Mouse (Mus musculus) liver, embryonic 13.5 days (tissue): ENCODE measurements around the gene Rps3. TPM values are rescaled to one million over a fixed set of nuclear protein-coding genes. Genes with fewer than 3 reads are reported as not detected.

Source experiments
- ATAC-seq: fragments of 200-750 bp; cut with Nextera tagmentation; 2 replicates; pipeline ENCODE4 v1.8.0; 2017; ENCODE audit warnings: low read depth, mild to moderate bottlenecking, moderate number of reproducible peaks, moderate library complexity
- DNase-seq: peaks from one replicate; pipeline ENCODE4 v3.0.0; 2022
- H3K27ac ChIP-seq: fragments of 300-500 bp; sonication (generic); 2 replicates; pipeline ENCODE4 v1.5.1; 2015; ENCODE audit warnings: moderate library complexity, mild to moderate bottlenecking, inconsistent platforms
- H3K27me3 ChIP-seq: fragments of 300-500 bp; sonication (generic); 2 replicates; pipeline ENCODE4 v1.6.1; 2015; ENCODE audit warnings: mild to moderate bottlenecking, inconsistent platforms
- H3K36me3 ChIP-seq: fragments of 300-500 bp; sonication (generic); 2 replicates; pipeline ENCODE4 v1.6.1; 2015; ENCODE audit warnings: mild to moderate bottlenecking, inconsistent platforms
- H3K4me1 ChIP-seq: fragments of 300-500 bp; sonication (generic); replicated peaks from 2 replicates; pipeline ENCODE4 v1.6.1; 2015; ENCODE audit warnings: inconsistent platforms
- H3K4me2 ChIP-seq: fragments of 300-500 bp; sonication (generic); 2 replicates; pipeline ENCODE4 v1.6.1; 2015; ENCODE audit warnings: inconsistent platforms, mild to moderate bottlenecking, moderate library complexity
- H3K4me3 ChIP-seq: fragments of 300-500 bp; sonication (generic); replicated peaks from 2 replicates; pipeline ENCODE4 v1.5.1; 2015; ENCODE audit warnings: mild to moderate bottlenecking, inconsistent platforms
- H3K9ac ChIP-seq: fragments of 300-500 bp; sonication (generic); 2 replicates; pipeline ENCODE4 v1.6.1; 2015; ENCODE audit warnings: mild to moderate bottlenecking, inconsistent platforms
- H3K9me3 ChIP-seq: fragments of 300-500 bp; sonication (generic); replicated peaks from 2 replicates; pipeline ENCODE4 v1.6.1; 2016; ENCODE audit warnings: inconsistent platforms
- WGBS: fragments of 180-500 bp; shearing (Covaris S2); methylation state at CpG from one replicate; pipeline ENCODE4 v1.1.7; 2015; ENCODE audit not compliant: insufficient replicate concordance; 5-methylcytosine and 5-hydroxymethylcytosine counted together
- polyA plus RNA-seq: library from polyadenylated mRNA; unstranded; fragments of >200 nt; fragmentation: Nextera tagmentation; extraction: Ambion mirVana; gene quantifications from 2 replicates; pipeline ENCODE4 v1.2.1, GENCODE M21; 2015

Gene Rps3
- polyA plus RNA-seq, 1 experiment from 2014 or later = 741 TPM

DNA sequence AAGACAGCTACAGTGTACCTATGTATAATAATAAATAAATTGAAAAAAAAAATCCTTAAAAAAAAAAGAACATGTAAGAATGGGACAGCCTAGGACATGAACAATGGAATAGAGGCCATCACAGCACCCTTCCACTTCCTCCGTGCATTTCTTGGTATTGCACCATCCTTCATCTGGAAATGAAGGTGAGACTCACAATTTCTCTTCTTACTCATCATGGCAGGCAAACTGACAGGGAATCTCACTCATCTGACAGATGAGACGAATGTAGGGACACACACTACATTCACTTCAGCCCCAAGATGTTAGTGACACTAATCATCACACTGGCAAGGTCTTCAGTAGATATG lies 8.0 kb downstream of the Rps3 start:
- H3K36me3 ChIP-seq = peaks cover 75% of the 10 kb centered on the region
- 0 out of 2 replicates have a peak overlapping the region, but pooled peaks have one; percentile 33 for H3K9ac ChIP-seq
- ATAC-seq = peak; percentile 3; the same call in 1 of the 2 replicates
- DNase-seq = no peak
- peaks cover 83% of the 10 kb centered on the region for H3K4me1 ChIP-seq
- no peak overlapping the region for H3K4me2 ChIP-seq
- 0 out of 2 replicates have a peak, but pooled peaks cover 1% of the 10 kb centered on the region for H3K27me3 ChIP-seq
- no peak overlapping the region for H3K4me3 ChIP-seq
- H3K27ac ChIP-seq = peak overlapping the region; percentile 79
- 59% methylated on average over 2 of the region's 2 CpGs for WGBS
- no peaks in the 10 kb centered on the region for H3K9me3 ChIP-seq

DNA sequence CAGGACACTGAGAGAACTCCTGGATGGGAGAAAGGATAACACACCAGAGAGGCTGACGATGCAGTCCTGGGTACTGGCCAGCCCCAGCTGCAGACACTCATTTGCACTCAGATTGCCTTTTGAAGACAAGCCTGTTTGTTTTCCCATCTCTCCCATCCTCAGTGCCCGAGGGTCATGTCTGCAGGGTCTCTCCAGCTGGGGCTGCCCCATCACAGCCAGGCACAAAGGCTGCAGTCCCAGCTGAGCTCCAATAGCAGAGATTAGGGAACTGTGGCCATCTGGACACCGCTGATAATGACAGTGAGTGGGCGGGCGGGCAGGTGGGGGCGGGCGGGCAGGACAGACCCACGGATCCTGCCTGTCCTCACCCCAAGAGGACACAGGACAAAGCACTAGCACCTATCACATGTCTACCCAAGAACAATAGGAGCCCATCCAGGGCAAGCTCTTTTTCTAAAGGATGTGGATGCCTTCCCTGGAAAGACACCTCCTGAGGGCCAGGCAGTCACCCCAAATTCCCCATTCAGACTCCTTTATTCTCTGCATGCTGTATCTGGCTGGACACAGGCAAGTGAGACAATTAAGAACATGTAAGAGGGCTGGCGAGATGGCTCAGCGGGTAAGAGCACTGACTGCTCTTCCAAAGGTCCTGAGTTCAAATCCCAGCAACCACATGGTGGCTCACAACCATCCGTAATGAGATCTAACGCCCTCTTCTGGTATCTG lies 8.5 kb downstream of the Rps3 start:
- Histone ChIP-seq H3K4me1 (peaks cover 79% of the 10 kb centered on the region), H3K27ac (peak overlapping the region; percentile 79)
- peak; percentile 69 for DNase-seq

DNA sequence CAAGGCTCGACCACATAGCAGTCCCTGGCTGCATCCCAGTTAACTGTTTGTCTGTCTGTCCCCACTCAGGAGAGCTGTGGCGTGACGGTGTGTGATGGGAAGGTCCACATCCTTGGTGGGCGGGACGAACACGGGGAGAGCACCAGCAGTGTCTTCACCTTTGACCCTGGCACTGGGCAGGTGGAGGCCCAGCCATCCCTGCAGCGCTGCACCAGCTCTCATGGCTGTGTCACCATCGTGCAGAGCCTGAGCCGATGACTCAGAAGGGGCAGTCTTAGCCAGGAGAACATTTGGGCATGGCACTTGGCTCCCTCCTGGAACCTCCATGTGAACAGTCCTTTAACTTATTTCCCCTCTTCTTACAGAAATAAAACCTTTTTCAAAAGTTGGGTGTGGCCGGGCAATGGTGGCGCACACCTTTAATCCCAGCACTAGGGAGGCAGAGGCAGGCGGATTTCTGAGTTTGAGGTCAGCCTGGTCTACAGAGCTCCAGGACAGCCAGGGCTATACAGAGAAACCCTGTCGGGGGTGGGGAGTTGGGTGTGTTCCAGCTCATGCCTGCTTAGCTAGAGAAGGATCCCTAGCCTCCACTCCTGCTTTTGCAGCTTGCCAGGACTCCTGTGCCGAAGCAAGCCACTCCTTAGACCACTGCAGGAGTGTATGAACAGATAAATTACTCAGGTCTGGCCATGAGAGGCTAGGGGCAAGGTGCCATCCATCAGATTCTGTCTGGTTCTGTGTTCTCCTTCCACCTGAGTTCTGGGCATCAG lies 9.7 kb downstream of the Rps3 start:
- 75% methylated on average over 14 of the region's 14 CpGs for whole genome bisulfite sequencing
- peak overlapping the region; percentile 79; the same call in 1 of the 2 replicates for H3K27ac ChIP-seq

More for the DNA sequence above, 8.5 kb downstream of the Rps3 start:
- WGBS = 28% methylated on average over 12 of the region's 12 CpGs
- Histone ChIP-seq H3K9me3 (no peaks in the 10 kb centered on the region), H3K4me2 (peak overlapping the region; percentile 47), H3K36me3 (peaks cover 70% of the 10 kb centered on the region), H3K27me3 (peaks cover 7% of the 10 kb centered on the region), H3K4me3 (no peak overlapping the region), H3K9ac (peak overlapping the region; percentile 50; the same call in 1 of the 2 replicates)
- peak; percentile 79 for ATAC-seq

DNA sequence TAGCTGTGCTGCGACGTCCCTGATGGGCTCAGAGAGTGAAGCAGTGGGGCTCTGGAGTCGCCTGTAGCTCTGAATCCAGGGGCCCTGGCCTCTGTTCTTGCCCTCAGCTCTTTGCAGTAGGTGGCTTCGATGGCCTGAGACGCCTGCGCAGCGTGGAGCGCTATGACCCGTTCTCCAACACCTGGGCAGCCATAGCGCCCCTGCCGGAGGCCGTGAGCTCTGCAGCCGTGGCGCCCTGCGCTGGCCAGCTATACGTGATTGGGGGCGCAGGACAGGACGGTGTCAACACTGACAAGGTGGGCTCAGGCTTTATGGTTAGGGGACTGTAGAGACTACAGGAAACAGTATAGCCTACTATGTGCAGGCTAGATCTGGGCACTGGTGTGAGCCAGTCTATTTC lies 12.0 kb downstream of the Rps3 start:
- Histone ChIP-seq H3K4me3 (no peak overlapping the region), H3K27ac (no peak overlapping the region), H3K27me3 (peaks cover 41% of the 10 kb centered on the region), H3K4me2 (no peak overlapping the region), H3K9me3 (no peaks in the 10 kb centered on the region), H3K9ac (no peak overlapping the region), H3K36me3 (peaks cover 36% of the 10 kb centered on the region), H3K4me1 (peaks cover 73% of the 10 kb centered on the region)
- ATAC-seq (no peak), DNase-seq (no peak)
- 68% methylated on average over 18 of the region's 18 CpGs for whole genome bisulfite sequencing

More for the DNA sequence above, 9.7 kb downstream of the Rps3 start:
- H3K4me3 ChIP-seq = no peak overlapping the region
- DNase-seq (peak; percentile 32), ATAC-seq (peak; percentile 46; the same call in 1 of the 2 replicates)
- no peak overlapping the region for H3K9ac ChIP-seq
- H3K36me3 ChIP-seq = peaks cover 58% of the 10 kb centered on the region
- peaks cover 78% of the 10 kb centered on the region for H3K4me1 ChIP-seq
- H3K4me2 ChIP-seq = no peak overlapping the region
- peaks cover 19% of the 10 kb centered on the region for H3K27me3 ChIP-seq
- no peaks in the 10 kb centered on the region for H3K9me3 ChIP-seq

DNA sequence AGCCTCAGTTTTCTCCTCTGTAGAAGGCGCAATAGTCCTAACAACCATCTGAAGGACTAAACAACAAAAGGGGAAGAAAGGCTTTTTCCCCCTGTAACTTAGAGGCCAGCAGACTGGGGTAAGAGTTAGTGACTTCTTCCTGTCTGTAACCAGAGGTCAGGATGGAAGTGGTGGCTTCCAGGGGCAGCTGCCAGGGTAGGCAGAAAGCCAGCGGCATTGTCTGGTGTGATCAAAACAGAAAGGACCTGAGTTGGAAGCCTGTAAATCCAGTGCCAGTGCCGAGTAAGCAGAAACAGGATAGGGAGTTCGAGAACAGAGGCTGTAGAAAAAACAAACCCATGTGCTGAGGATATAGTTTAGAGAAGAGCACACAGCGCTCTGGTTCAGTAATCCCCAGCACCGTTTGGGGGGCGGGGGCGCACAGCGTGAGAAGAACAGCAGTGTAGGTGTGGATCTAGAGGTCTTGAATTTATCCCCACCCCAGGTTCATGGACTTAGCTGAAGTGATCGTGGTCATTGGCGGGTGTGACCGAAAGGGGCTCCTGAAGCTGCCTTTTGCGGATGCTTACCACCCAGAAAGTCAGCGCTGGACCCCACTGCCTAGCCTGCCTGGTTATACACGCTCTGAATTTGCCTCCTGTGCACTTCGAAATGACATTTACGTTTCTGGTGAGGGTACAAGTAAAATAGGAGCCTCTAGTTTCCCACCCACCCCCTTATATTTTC lies 13.7 kb downstream of the Rps3 start:
- Histone ChIP-seq H3K4me2 (no peak overlapping the region), H3K4me1 (peaks cover 56% of the 10 kb centered on the region), H3K27me3 (peaks cover 57% of the 10 kb centered on the region), H3K4me3 (no peak overlapping the region), H3K9me3 (no peaks in the 10 kb centered on the region), H3K36me3 (peaks cover 29% of the 10 kb centered on the region), H3K9ac (no peak overlapping the region), H3K27ac (peak overlapping the region; percentile 9; the same call in 1 of the 2 replicates)
- ATAC-seq (no peak), DNase-seq (no peak)
- WGBS = 64% methylated on average over 17 of the region's 17 CpGs

DNA sequence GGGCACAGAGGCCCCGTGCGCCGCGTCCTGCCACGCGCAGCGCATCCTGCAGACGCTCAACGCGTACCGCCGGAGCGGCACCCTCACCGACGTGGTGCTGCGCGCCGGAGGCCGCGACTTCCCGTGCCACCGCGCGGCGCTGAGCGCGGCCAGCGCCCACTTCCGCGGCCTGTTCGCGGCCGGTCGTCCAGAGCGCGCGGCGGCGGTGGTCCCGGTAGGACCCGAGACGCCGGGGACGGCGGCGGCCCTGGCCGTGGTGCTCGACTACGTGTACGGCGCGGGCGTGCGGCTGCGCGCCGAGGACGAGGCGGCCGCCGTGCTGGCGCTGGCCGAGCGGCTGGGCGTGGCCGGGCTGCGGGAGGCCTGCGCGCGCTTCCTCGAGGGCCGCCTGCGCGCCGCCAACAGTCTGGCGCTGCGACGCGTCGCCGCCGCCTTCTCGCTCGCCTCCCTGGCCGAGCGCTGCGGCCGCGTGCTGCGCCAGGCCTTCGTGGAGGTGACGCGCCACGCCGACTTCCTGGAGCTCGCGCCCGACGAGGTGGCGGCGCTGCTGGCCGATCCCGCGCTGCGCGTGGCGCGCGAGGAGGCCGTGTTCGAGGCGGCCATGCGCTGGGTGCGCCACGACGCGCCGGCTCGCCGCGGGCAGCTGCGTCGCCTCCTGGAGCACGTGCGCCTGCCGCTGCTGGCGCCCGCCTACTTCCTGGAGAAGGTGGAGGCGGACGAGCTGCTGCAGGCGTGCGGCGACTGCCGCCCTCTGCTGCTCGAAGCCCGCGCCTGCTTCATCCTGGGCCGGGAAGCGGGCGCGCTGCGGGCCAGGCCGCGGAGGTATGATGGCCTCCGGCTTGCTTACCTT lies 15.0 kb downstream of the Rps3 start:
- 1% methylated on average over 135 of the region's 145 CpGs for WGBS
- H3K36me3 ChIP-seq = peaks cover 16% of the 10 kb centered on the region
- peaks cover 43% of the 10 kb centered on the region for H3K4me1 ChIP-seq
- H3K4me2 ChIP-seq = peak overlapping the region; percentile 76
- DNase-seq (peak; percentile 34), ATAC-seq (peak; percentile 48)
- peak overlapping the region; percentile 53 for H3K9ac ChIP-seq
- peak overlapping the region; percentile 57 for H3K4me3 ChIP-seq
- peaks cover 57% of the 10 kb centered on the region for H3K27me3 ChIP-seq
- H3K9me3 ChIP-seq = no peaks in the 10 kb centered on the region
- H3K27ac ChIP-seq = peak overlapping the region; percentile 73

DNA sequence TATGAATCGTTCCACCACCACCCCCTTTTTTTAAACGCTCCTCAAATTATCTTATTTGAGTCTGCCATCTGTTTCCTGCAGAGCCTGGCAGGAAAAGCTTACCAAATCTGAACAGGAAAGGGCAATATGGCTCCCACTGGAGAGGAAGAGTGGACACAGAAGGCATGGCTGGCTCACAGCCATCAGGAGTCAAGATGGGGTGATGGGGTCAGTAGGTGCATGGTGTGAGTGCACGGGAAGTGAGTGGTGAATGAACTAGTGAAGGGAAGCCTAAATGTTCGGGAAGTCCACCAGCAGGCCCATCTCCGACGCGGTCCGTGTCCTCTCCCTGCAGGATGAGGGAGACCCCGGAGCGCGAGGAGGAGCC lies 15.6 kb downstream of the Rps3 start:
- 4% methylated on average over 11 of the region's 11 CpGs for WGBS
- H3K4me3 ChIP-seq = peak overlapping the region; percentile 57
- H3K4me2 ChIP-seq = peak overlapping the region; percentile 76
- ATAC-seq (peak; percentile 13), DNase-seq (no peak)
- peak overlapping the region; percentile 53 for H3K9ac ChIP-seq
- H3K36me3 ChIP-seq = peaks cover 10% of the 10 kb centered on the region
- H3K9me3 ChIP-seq = no peaks in the 10 kb centered on the region
- peaks cover 37% of the 10 kb centered on the region for H3K4me1 ChIP-seq
- peak overlapping the region; percentile 73 for H3K27ac ChIP-seq
- peaks cover 57% of the 10 kb centered on the region for H3K27me3 ChIP-seq

DNA sequence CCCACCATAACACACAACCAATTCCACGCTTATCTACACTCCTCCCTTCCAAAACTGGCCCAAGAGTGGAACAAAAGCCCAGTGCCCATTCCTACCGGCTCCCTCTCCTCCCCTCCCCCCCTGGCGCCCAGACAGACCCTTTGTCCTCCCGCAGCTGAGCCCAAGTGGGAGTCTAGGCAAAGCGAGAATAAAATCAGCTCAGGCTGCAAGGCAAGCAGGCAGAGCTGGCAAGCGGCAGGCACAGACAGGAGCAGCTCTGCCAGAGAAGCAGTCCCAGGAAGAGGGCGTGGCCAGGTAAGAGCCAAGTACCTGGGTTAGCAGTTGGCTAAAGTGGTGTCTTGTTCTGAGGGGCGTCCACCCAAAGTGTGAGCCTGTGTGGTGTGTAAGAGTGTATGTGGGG lies 17.7 kb downstream of the Rps3 start, which contains the start of gene Klhl35:
Gene Klhl35, plus strand, starts transcription at position 194 of the 400 bp plus-strand sequence.
- no peak within 1 kb of the TSS for H3K4me3 ChIP-seq
- no peak for ATAC-seq
- no peak for DNase-seq
- 36% methylated on average over 8 of the region's 8 CpGs for WGBS
- peaks cover 57% of the 10 kb centered on the region for H3K27me3 ChIP-seq
- H3K9me3 ChIP-seq = no peaks in the 10 kb centered on the region
- no peak within 1 kb of the TSS for H3K27ac ChIP-seq
- no peak within 1 kb of the TSS for H3K4me2 ChIP-seq
- no peak within 1 kb of the TSS for H3K9ac ChIP-seq
- no peaks in the 10 kb centered on the region for H3K36me3 ChIP-seq
- H3K4me1 ChIP-seq = peaks cover 29% of the 10 kb centered on the region

DNA sequence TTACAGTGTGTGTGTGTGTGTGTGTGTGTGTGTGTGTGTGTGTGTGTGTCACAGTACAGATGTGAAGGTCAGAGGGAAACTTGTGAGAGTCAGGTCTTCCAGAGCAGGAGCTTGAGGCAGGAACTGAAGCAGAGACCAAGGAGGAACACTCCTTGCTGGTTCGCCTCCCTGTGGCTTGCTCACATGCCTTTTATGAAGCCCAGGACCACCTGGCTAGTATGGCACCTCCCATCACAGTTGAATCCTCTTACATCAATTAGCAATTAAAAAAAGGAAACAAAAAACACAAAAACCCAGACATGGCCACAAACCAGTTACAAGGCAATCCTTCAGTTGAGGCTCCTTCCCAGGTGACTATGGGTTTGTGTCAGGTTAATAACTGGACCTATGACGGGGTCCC lies 20.4 kb downstream of the Rps3 start:
- H3K27me3 ChIP-seq = peaks cover 31% of the 10 kb centered on the region
- WGBS = 50% methylated on average over 2 of the region's 2 CpGs
- no peak for DNase-seq
- H3K36me3 ChIP-seq = no peaks in the 10 kb centered on the region
- H3K4me3 ChIP-seq = no peak overlapping the region
- no peaks in the 10 kb centered on the region for H3K9me3 ChIP-seq
- no peak overlapping the region for H3K9ac ChIP-seq
- no peak overlapping the region for H3K27ac ChIP-seq
- no peak overlapping the region for H3K4me2 ChIP-seq
- no peak for ATAC-seq
- peaks cover 10% of the 10 kb centered on the region for H3K4me1 ChIP-seq

DNA sequence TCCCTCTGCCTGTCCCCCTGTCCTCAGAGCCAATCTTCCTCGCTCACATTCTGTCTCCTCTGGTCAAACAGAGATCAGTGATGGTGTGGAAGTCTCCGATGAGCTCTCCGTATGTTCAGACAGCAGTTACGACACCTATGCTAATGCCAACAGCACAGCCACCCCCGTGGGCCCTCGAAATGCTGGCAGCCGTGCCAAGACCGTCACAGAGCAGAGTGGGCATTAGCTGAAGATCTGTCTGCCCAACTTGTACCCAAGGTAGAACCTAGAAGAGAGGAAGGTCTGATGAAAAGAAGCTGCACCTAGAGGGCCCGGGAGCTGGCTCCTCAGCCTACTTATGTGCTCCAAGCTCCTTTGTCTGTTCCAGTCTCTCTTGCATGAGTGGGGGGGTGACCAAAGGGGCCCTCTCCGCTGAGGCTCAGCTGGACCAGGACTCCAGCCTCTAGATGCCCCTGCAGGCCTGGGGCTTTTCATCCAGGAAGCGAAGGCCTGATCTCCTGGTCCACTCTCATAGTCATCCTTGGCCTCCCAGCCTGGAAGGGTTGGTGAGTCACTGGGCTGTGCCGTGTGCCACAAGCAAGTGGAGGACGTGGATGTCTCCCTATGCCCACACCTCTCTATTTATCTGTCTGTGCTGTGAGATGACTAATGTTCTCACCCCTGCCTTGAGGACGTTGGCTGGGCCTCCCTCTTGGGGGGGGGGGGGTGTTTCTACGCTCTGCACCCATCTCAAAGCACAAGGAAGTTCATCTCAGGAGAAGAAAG lies 23.5 kb downstream of the Rps3 start:
- no peaks in the 10 kb centered on the region for H3K4me1 ChIP-seq
- no peaks in the 10 kb centered on the region for H3K9me3 ChIP-seq
- no peak overlapping the region for H3K9ac ChIP-seq
- no peak overlapping the region for H3K4me2 ChIP-seq
- H3K27me3 ChIP-seq = peaks cover 8% of the 10 kb centered on the region; the same call in 1 of the 2 replicates
- WGBS = 71% methylated on average over 15 of the region's 15 CpGs
- no peak overlapping the region for H3K4me3 ChIP-seq
- ATAC-seq = no peak
- DNase-seq = no peak
- no peaks in the 10 kb centered on the region for H3K36me3 ChIP-seq
- no peak overlapping the region for H3K27ac ChIP-seq
